Mouse (Mus musculus) MEL-GATA-1-ER (cell line): ENCODE results near the gene Ppp1r26.
A peak's percentile ranks its signal among the peaks of the same experiment; 100 is the strongest.

Experiments
- DNase-seq: peaks from one replicate; pipeline ENCODE4 v3.0.0-alpha.2; 2012; ENCODE audit warnings: low read depth; ENCODE audit errors: extremely low read depth

The Ppp1r26 gene

GRCm38 (mm10) chr2:28446515-28447314, at the start of gene Ppp1r26:
Gene Ppp1r26, plus strand, starts transcription at chr2:28446800.
- DNase-seq: no peak

GRCm38 (mm10) chr2:28396928-28397327, 49.7 kb upstream of the Ppp1r26 start:
- no peak for DNase-seq

- DNase-seq: no peak
These were observed 49.0 kb upstream of the Ppp1r26 start for GRCm38 (mm10) chr2:28397417-28398119.

GRCm38 (mm10) chr2:28401647-28402046, 45.0 kb upstream of the Ppp1r26 start:
- no peak for DNase-seq

GRCm38 (mm10) chr2:28402128-28402527, 44.5 kb upstream of the Ppp1r26 start:
- no peak for DNase-seq

- no peak for DNase-seq
These were observed 38.8 kb upstream of the Ppp1r26 start for GRCm38 (mm10) chr2:28407796-28408195.

- DNase-seq: no peak
These were observed 37.5 kb upstream of the Ppp1r26 start for GRCm38 (mm10) chr2:28409144-28409543.

- no peak for DNase-seq
These were observed 37.0 kb upstream of the Ppp1r26 start for GRCm38 (mm10) chr2:28409566-28409965.

- DNase-seq: no peak
These were observed 33.7 kb upstream of the Ppp1r26 start for GRCm38 (mm10) chr2:28412936-28413335.

- no peak for DNase-seq
These were observed 32.4 kb upstream of the Ppp1r26 start for GRCm38 (mm10) chr2:28414116-28414756.

- DNase-seq: no peak
These were observed 31.9 kb upstream of the Ppp1r26 start for GRCm38 (mm10) chr2:28414757-28415137.

- DNase-seq: no peak
These were observed 31.1 kb upstream of the Ppp1r26 start for GRCm38 (mm10) chr2:28415387-28416024.

- DNase-seq: no peak
These were observed 30.1 kb upstream of the Ppp1r26 start for GRCm38 (mm10) chr2:28416511-28416910.

- DNase-seq: peak; percentile 61
These were observed 28.6 kb upstream of the Ppp1r26 start for GRCm38 (mm10) chr2:28418034-28418433.

GRCm38 (mm10) chr2:28419898-28420297, 26.7 kb upstream of the Ppp1r26 start:
- peak; percentile 46 for DNase-seq

GRCm38 (mm10) chr2:28423167-28423566, 23.4 kb upstream of the Ppp1r26 start:
- DNase-seq: peak; percentile 60

- DNase-seq: no peak
These were observed 19.4 kb upstream of the Ppp1r26 start for GRCm38 (mm10) chr2:28427226-28427625.

GRCm38 (mm10) chr2:28430846-28431245, 15.8 kb upstream of the Ppp1r26 start:
- no peak for DNase-seq

GRCm38 (mm10) chr2:28432811-28433210, 13.8 kb upstream of the Ppp1r26 start:
- no peak for DNase-seq

GRCm38 (mm10) chr2:28433512-28433911, 13.1 kb upstream of the Ppp1r26 start:
- DNase-seq: no peak

- DNase-seq: no peak
These were observed 11.2 kb upstream of the Ppp1r26 start for GRCm38 (mm10) chr2:28435401-28435800.

GRCm38 (mm10) chr2:28440842-28441241, 5.8 kb upstream of the Ppp1r26 start:
- no peak for DNase-seq
